Mouse (Mus musculus): ENCODE results near the gene Epha1.

DNA sequence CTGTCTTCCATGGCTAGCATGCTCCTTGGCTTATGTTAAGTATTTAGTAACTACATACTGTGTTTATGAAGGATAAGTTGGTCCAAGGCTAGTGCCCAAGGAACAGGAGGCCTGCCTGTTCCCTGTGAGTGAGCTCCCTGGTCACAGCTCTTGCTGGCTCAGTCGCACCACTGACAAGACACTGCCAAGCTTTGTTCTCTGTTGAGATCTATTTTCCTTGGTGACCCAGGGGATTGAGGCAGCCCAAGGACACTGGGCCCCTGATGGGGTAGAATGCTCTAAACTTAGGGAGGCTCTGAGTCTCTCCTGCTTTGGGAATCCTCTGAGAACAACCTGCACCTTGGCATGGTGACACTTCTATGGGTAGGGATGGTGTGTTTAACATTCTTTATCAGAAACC lies 11.0 kb downstream of the Epha1 start:
- no peak for TF ChIP-seq E2F4 (IDR thresholded peaks at IDR 0.05; ENCODE audit: insufficient replicate concordance, low read depth, low read length)
- no peak for TF ChIP-seq POLR2A (IDR thresholded peaks at IDR 0.05; ENCODE audit: low read depth, low read length)
- TF ChIP-seq RCOR1 (conservative IDR thresholded peaks at IDR 0.05; ENCODE audit: low read depth, low read length): no peak
- TF ChIP-seq KAT2A (IDR thresholded peaks at IDR 0.05; ENCODE audit: insufficient replicate concordance, low read length): no peak
- TF ChIP-seq ZKSCAN1 (IDR thresholded peaks at IDR 0.05; ENCODE audit: borderline replicate concordance, low read depth, low read length): no peak
- TF ChIP-seq ZC3H11A (IDR thresholded peaks at IDR 0.05; ENCODE audit: low read depth, low read length): no peak

Data from CH12.LX (cell line).